Mouse (Mus musculus): Measurements from ENCODE around the gene Myom3.

The Myom3 gene

GRCm38 (mm10) chr4:135804169-135804568, 44.7 kb downstream of the Myom3 start:
- no peak for DNase-seq (ENCODE audit: inconsistent age in 2 of 2, low spot score in 1 of 2)

DNA sequence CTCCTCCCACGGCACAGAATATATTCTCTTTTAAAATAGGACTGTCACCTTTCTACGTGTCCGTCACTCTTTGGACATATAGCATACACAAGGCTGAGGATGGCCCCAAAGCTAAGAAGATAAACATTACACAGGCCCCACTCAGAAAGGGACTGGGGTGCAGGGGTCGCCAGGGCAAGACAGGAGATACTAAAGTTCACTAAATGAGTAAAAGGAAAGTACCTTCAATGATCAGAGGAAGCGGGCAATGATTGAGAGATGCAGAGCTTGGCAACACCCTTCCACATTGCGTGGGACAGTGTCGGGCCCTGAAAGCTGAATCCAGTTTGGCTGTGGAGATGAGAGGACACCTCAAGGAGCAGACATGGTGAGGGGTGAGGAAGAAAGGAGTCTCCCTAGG, 55.4 kb downstream of the Myom3 start:
- DNase-seq (ENCODE audit: inconsistent age in 2 of 2, low spot score in 1 of 2) = no peak

GRCm38 (mm10) chr4:135816905-135817622, 57.5 kb downstream of the Myom3 start:
- peak; percentile 52 to 83 for DNase-seq (ENCODE audit: inconsistent age in 2 of 2, low spot score in 1 of 2)

- DNase-seq (ENCODE audit: inconsistent age in 2 of 2, low spot score in 1 of 2) = no peak
Observed at GRCm38 (mm10) chr4:135818366-135818765, 58.9 kb downstream of the Myom3 start.

DNA sequence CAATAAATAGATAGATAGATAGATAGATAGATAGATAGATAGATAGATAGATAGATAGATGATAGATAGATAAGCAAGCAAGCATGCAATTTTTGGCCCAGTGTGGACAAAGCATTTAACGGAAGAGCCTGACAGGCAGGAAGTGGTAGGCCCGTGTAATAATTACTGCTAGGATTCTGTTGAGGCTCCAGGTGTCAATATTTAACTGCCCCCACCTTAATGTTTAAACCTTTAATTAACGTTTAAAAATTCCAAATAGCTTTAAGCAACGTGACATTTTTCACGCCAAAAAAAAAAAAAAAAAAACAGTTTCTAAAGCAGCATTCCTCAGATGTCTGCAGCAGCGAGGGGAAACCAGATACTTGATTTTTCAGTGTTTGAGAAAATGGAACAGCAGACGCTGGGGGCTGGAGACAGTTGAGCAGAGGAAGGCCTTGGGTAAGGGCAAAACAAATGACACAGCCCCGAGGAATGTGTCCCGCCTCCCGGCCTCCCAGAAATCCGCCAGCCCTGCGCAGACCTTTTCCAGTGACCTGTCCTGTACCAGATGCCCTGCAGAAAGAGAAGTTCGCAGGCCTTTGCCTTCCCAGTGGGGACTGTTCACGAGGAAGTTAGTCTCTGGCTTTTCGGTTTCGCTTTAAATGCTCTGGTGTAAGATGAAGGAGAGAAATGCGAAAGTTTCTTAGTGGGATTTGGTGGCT, 60.5 kb downstream of the Myom3 start:
- peak; percentile 90 to 94 for DNase-seq (ENCODE audit: inconsistent age in 2 of 2, low spot score in 1 of 2)

DNA sequence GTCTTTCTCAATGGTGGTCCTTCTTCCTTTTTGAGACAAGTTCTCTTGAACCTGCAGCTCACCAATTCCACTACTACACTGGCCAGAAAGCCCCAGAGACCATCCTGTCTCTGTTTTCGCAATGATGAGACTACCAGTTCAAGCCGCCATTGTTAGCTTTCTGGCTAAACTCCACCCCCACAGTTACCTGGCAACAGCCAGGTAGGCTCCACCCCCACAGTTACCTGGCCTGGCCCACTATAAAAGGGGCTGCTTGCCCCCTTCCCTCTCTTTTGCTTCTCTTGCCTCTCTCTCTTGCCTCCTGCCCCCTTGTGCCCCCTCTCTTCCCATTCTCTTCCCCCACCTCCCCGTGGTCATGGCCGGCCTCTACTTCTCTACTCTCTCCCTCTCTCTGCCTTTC, 62.3 kb downstream of the Myom3 start:
- DNase-seq (ENCODE audit: inconsistent age in 2 of 2, low spot score in 1 of 2) = no peak

- peak; percentile 55 to 65 for DNase-seq (ENCODE audit: inconsistent age in 2 of 2, low spot score in 1 of 2)
Observed at GRCm38 (mm10) chr4:135823298-135823697, 63.8 kb downstream of the Myom3 start.

GRCm38 (mm10) chr4:135824254-135824653, 64.7 kb downstream of the Myom3 start:
- DNase-seq (ENCODE audit: inconsistent age in 2 of 2, low spot score in 1 of 2) = no peak

- peak; percentile 90 to 97 for DNase-seq (ENCODE audit: inconsistent age in 2 of 2, low spot score in 1 of 2)
Observed at GRCm38 (mm10) chr4:135828491-135828890, 69.0 kb downstream of the Myom3 start.

DNA sequence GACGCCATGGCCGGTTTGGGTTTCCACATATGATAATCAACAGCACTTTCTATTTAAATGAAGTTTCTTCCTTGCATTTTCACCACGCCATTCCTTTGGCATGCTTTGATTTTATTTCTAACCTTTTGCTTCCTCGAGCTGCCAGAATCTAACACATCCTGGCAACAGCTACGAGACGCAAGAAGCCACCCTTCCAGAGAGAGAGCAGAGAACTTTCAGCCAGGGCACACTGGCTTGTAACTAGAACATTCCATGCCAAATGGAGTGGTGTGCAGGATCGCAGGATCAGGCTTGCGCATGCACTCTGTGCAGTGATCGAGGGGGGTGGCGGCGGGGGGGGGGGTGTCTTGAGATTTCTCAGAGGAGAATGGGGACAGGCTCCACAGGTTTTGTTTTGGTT, 72.6 kb downstream of the Myom3 start:
- DNase-seq (ENCODE audit: inconsistent age in 2 of 2, low spot score in 1 of 2) = peak in 1 of 2 experiments; percentile 53

DNA sequence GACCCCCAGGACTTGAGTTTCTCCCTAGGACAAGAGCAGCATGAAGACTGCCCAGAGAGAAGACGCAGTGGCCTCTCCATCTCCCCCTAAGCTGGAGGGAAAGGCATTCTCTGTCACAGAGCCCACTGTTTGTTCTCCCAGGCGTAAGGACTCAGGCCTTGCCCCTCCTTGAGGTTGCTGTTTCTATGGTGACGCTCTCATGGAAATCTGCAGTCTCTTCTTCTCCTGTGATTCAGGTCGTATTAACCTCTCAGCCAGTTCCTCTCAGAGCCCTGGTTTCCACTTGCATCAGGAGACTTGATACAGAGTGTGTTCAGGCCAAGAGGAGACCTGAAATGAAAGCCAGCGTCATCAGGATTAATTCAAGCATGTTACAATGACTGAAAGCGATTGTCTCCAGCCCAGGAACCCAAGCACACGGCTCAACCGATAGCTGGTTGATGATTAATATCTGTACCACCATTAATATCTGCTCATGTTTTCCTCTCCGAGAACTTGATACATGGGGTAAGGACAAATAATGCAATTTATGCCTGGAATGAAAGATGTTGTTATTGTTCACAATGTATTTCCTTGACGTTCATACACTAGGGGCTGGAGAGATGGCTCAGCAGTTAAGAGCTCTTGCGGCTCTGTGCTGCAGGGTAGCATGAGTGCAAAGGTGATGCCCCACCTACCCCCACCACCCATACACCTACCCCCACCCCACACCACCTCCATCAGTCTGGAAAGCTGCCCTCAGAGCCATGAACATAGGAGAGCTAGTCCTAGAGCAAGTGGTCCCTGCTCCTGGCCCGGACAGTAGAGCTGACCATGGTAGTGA, 74.0 kb downstream of the Myom3 start:
- DNase-seq (ENCODE audit: inconsistent age in 2 of 2, low spot score in 1 of 2) = no peak

DNA sequence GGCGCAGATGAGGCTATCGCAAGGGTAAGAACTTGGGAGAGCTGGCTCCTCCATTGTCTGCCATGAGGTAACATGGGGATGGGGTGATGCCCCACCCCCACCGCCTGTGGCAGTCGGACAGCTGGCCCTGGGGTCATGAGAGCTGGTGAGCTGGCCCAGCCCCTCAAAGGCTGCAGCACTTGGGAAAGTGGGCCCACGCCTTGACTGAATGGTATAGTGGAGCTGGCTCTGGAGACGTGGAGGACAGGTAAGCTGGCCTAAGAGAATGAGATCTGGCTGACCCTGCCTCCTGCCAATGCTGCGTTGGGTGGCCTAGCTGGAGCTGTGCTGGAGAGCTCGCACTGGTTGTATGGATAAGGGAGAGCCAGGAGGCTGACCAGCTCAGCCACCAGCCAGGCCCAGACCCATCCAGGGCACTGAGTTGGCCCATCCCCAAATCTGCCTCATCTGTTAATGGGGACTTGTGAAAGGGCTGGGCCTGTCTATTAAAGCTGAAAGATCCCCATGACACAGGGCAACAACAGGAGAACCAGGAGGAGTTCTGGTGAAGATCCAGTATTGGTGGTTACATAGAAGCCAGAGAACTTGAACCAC, 74.7 kb downstream of the Myom3 start:
- DNase-seq (ENCODE audit: inconsistent age in 2 of 2, low spot score in 1 of 2) = no peak

DNA sequence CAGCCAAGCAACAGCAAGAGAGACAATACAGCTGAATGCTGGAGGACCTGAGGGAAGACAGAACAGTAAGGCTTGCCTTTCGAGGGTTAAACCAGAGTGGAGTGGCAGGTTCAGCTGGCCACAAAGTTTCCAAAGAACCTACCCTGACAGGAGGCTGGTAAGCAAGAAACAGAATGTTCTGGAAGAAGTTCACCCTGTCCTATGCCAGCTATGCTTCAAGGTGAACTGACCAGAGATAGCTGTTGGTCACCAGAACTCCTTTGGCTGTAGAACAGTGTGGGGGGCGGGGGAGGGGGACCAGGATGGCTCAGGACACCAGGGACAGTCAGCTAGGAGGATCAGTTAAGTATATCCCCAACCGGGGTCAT, 79.4 kb downstream of the Myom3 start:
- DNase-seq (ENCODE audit: inconsistent age in 2 of 2, low spot score in 1 of 2) = no peak

DNA sequence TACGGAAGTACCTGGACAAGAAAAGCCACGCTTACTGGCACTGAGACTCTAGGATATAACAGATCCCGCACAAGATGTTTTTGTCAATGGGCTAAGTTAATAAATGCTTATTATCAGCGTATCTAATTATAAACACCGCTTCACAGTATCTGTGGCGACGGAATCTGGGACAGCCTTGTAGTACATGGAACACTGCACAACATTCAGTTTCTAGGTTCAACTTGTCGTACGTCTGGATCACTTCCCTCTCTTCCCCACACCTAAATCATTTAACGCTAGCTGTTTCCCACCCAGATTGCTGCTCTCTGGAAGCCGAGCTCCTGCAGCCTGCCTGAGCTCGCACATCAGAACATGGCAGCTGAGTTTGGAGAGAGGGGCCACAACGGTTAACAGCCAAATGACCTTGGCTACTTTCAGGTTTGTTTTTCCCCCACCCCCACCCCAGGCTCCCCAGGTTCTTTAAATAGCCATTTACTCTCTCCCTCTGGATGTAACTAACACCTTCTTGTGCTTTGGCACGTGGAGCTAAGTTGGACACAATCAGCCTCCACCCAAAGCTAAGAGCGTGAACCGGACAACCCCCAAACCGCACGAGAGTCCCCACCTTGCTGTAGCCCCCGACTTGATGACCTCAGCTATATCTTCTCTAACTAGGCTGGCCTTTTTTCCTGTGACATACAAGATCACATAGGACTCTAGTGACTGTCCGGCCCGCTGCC, 79.9 kb downstream of the Myom3 start:
- DNase-seq (ENCODE audit: inconsistent age in 2 of 2, low spot score in 1 of 2) = no peak

GRCm38 (mm10) chr4:135844400-135844799, 84.9 kb downstream of the Myom3 start:
- no peak for DNase-seq (ENCODE audit: inconsistent age in 2 of 2, low spot score in 1 of 2)

GRCm38 (mm10) chr4:135847581-135847980, 88.1 kb downstream of the Myom3 start:
- DNase-seq (ENCODE audit: inconsistent age in 2 of 2, low spot score in 1 of 2) = peak; percentile 77 to 90

GRCm38 (mm10) chr4:135850411-135851095, 91.0 kb downstream of the Myom3 start:
- DNase-seq (ENCODE audit: inconsistent age in 2 of 2, low spot score in 1 of 2) = no peak

DNA sequence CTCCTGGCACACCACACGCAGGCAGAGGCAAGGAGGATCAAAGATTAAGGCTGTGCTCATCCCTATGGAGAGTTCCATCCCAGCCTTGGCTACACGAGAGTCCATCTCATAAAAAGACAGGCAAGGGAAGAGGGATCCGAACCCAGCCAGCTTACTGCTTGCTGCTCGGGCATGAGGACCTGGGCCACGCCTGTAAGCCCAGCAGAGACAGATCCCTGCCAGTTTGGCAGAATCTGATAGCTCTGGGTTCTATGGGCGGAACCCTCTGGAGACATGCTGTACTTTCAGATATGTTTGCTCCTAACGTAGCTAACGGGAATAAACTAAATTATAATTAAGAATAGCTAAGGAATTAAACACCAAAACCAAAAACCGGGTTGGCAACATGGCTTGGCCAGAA, 92.4 kb downstream of the Myom3 start:
- no peak for DNase-seq (ENCODE audit: inconsistent age in 2 of 2, low spot score in 1 of 2)

DNA sequence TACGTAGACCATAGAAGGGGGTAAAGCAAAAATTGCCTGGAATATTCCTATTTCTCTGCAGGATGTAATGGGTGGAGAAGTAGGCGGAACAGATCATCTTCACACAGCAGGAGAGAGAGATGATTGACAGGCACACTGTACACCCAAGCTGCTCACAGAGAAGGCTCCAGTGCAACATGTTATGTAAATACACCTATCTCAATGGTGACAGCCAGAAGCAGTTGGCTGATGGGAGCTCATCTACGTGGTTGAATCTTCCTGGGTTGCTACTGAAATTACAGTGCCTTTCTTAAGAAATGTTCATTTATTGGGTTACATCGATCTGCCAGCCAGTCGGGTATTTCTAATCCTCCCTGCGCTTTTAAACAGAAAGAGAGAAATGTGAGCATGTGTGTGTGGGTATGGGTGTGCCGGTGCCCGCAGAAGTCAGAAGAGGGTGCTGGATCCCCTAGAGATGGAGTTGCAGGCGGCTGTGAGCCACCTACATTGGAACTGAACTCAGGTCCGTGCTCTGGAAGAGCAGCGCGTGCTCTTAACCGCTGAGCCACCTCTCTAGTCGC, 94.6 kb downstream of the Myom3 start:
- DNase-seq (ENCODE audit: inconsistent age in 2 of 2, low spot score in 1 of 2) = no peak

DNA sequence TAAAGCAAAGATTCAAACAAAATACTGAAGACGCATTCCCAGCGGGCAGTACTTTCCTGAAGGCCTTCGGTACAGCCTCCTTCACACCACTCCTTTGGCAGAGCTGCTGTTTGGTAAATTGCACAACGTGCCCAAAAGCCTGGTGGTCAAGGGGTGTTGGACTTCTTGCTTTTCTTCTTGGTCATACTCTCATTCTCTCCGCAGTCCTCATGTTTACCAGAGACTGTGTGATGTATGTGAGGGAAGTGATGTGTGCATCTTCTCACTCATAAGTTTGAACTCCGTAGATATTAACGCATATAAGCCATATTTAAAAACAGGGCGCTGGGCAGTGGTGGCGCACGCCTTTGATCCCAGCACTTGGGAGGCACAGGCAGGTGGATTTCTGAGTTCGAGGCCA, 95.1 kb downstream of the Myom3 start:
- no peak for DNase-seq (ENCODE audit: inconsistent age in 2 of 2, low spot score in 1 of 2)
